9 mouse cellular contexts compared by ENCODE assay signal in genomic region chr7:44466006-44466887, GRCm38 (mm10). TPM values are rescaled to one million over a fixed set of nuclear protein-coding genes. Genes with fewer than 3 reads are reported as not detected.
DNase-seq lines count a peak whose midpoint lies in the region; ATAC-seq and TF ChIP-seq lines count a peak whose summit lies in the region.
"Had no signal": no experiment of that assay in that cellular context is flagged by ENCODE, and none has a peak within 500 bp of the region (broad histone marks: within the 10 kb centered on the region; RNA-seq: fewer than 3 reads in every experiment).

No protein-coding gene starts in this region.

- peaks cover 34% of the 10 kb centered on the region for H3K27me3 ChIP-seq in E14TG2a.4 (ENCODE audit: insufficient read depth, low read length)
- H3K27me3 ChIP-seq in forebrain, embryonic 15.5 days: no peaks in the 10 kb centered on the region
- peaks cover 41% of the 10 kb centered on the region for H3K27me3 ChIP-seq in liver, embryonic 13.5 days
- H3K27me3 ChIP-seq in intestine, postnatal 0 days (replicated peaks; ENCODE audit: control insufficient read depth, insufficient read depth, low read length): peaks cover 35% of the 10 kb centered on the region

- peak; percentile 10 to 35 for DNase-seq in frontal cortex, postnatal 14 days (ENCODE audit: low spot score in 2 of 2)
- no peak for DNase-seq in frontal cortex, postnatal 36 days (ENCODE audit: low spot score in 2 of 2)
- DNase-seq in liver, embryonic 13.5 days: no peak
- DNase-seq in lung, postnatal 36 days: no peak

- H3K4me2 ChIP-seq in forebrain, embryonic 15.5 days (replicated peaks): no peak overlapping the region
- peak overlapping the region; percentile 92 for H3K4me2 ChIP-seq in liver, embryonic 13.5 days
- no peak overlapping the region for H3K4me2 ChIP-seq in intestine, postnatal 0 days (replicated peaks; ENCODE audit: low read depth)
- H3K4me2 ChIP-seq: embryonic facial prominence, embryonic 12.5 days had no signal

- H3K9me3 ChIP-seq in E14TG2a.4 (ENCODE audit: low read length): no peaks in the 10 kb centered on the region
- no peaks in the 10 kb centered on the region for H3K9me3 ChIP-seq in forebrain, embryonic 15.5 days
- H3K9me3 ChIP-seq in liver, embryonic 13.5 days (replicated peaks): no peaks in the 10 kb centered on the region
- no peaks in the 10 kb centered on the region for H3K9me3 ChIP-seq in intestine, postnatal 0 days (ENCODE audit: control insufficient read depth)
- H3K9me3 ChIP-seq: embryonic facial prominence, embryonic 12.5 days had no signal

- H3K4me3 ChIP-seq in E14TG2a.4 (replicated peaks; ENCODE audit: low read length): peak overlapping the region; percentile 90
- H3K4me3 ChIP-seq in forebrain, embryonic 15.5 days: no peak overlapping the region
- H3K4me3 ChIP-seq in liver, embryonic 13.5 days (replicated peaks): 0 out of 2 replicates have a peak overlapping the region, but pooled peaks have one; percentile 16
- no peak overlapping the region for H3K4me3 ChIP-seq in intestine, postnatal 0 days (ENCODE audit: low read depth, low read length)

- no peak for TF ChIP-seq CTCF in E14TG2a.4 (conservative IDR thresholded peaks at IDR 0.05; ENCODE audit: low read length)
- no peak for TF ChIP-seq CTCF in intestine, postnatal 0 days (IDR thresholded peaks at IDR 0.05; ENCODE audit: low read depth)

- ATAC-seq in forebrain, embryonic 15.5 days (replicated peaks): no peak
- no peak for ATAC-seq in liver, embryonic 13.5 days (ENCODE audit: low read depth)
- no peak for ATAC-seq in CD4-positive, CD25-positive, alpha-beta regulatory T cell, adult 4 months
- no peak for ATAC-seq in intestine, postnatal 0 days

- H3K4me1 ChIP-seq in E14TG2a.4 (replicated peaks; ENCODE audit: low read depth, low read length): peaks cover 59% of the 10 kb centered on the region
- peaks cover 58% of the 10 kb centered on the region for H3K4me1 ChIP-seq in forebrain, embryonic 15.5 days
- H3K4me1 ChIP-seq in liver, embryonic 13.5 days (replicated peaks): peaks cover 74% of the 10 kb centered on the region
- peaks cover 9% of the 10 kb centered on the region; the same call in 1 of the 2 replicates for H3K4me1 ChIP-seq in intestine, postnatal 0 days (replicated peaks; ENCODE audit: control insufficient read depth, insufficient read depth, low read length)

- H3K36me3 ChIP-seq in E14TG2a.4 (ENCODE audit: insufficient read depth, low read length): peaks cover 6% of the 10 kb centered on the region; the same call in 1 of the 2 replicates
- peaks cover 27% of the 10 kb centered on the region for H3K36me3 ChIP-seq in forebrain, embryonic 15.5 days
- peaks cover 21% of the 10 kb centered on the region for H3K36me3 ChIP-seq in liver, embryonic 13.5 days
- H3K36me3 ChIP-seq in intestine, postnatal 0 days (ENCODE audit: control insufficient read depth, insufficient read depth): no peaks in the 10 kb centered on the region; the same call in 1 of the 2 replicates

- WGBS in forebrain, embryonic 15.5 days: 78% methylated on average over 10 of the region's 10 CpGs
- 68% methylated on average over 10 of the region's 10 CpGs for WGBS in liver, embryonic 13.5 days (ENCODE audit: insufficient replicate concordance)
- 83% methylated on average over 10 of the region's 10 CpGs for WGBS in intestine, postnatal 0 days

- H3K27ac ChIP-seq in forebrain, embryonic 15.5 days (replicated peaks): peak overlapping the region; percentile 92; the same call in 1 of the 2 replicates
- peak overlapping the region; percentile 31; the same call in 1 of the 2 replicates for H3K27ac ChIP-seq in liver, embryonic 13.5 days
- H3K27ac ChIP-seq in intestine, postnatal 0 days (ENCODE audit: low read depth, low read length): no peak overlapping the region
- H3K27ac ChIP-seq: embryonic facial prominence, embryonic 12.5 days had no signal

- H3K9ac ChIP-seq in forebrain, embryonic 15.5 days (replicated peaks): no peak overlapping the region
- H3K9ac ChIP-seq in liver, embryonic 13.5 days: peak overlapping the region; percentile 23; the same call in 1 of the 2 replicates
- H3K9ac ChIP-seq in intestine, postnatal 0 days (ENCODE audit: low read depth, low read length): no peak overlapping the region
- H3K9ac ChIP-seq: embryonic facial prominence, embryonic 12.5 days had no signal

RNA-seq across cellular contexts. Expression of gene Aspdh, which starts 1.1 kb away (rescaled TPM):
- polyA plus RNA-seq in forebrain, embryonic 15.5 days (2015; fragmentation: Nextera tagmentation; extraction: Ambion mirVana): 4.3 and 5.8 TPM in 2 replicates
- polyA plus RNA-seq in liver, embryonic 13.5 days (2015; fragmentation: Nextera tagmentation; extraction: Ambion mirVana): 6.0 and 6.9 TPM in 2 replicates
- polyA plus RNA-seq in CD4-positive, CD25-positive, alpha-beta regulatory T cell, adult 4 months (2017; shearing (Covaris generic)): under 1 TPM in 1 of 2 experiments, not detected in 1; 0.73 TPM
- 1.5 and 1.7 TPM in 2 replicates for polyA plus RNA-seq in intestine, postnatal 0 days (2015; fragmentation: Nextera tagmentation; extraction: Ambion mirVana)

RNA-seq across cellular contexts. Expression of gene Josd2, which starts 1.5 kb away (rescaled TPM):
- 52.5 and 56.6 TPM in 2 replicates for polyA plus RNA-seq in forebrain, embryonic 15.5 days (2015; fragmentation: Nextera tagmentation; extraction: Ambion mirVana)
- 170 and 176 TPM in 2 replicates for polyA plus RNA-seq in liver, embryonic 13.5 days (2015; fragmentation: Nextera tagmentation; extraction: Ambion mirVana)
- 10 to 100 TPM; 54.9 to 76.4 TPM for polyA plus RNA-seq in CD4-positive, CD25-positive, alpha-beta regulatory T cell, adult 4 months (2017; shearing (Covaris generic))
- 28.6 and 30.3 TPM in 2 replicates for polyA plus RNA-seq in intestine, postnatal 0 days (2015; fragmentation: Nextera tagmentation; extraction: Ambion mirVana)

RNA-seq across cellular contexts. Expression of gene Emc10, which starts 30.1 kb away (rescaled TPM):
- polyA plus RNA-seq in forebrain, embryonic 15.5 days (2015; fragmentation: Nextera tagmentation; extraction: Ambion mirVana): 133 and 138 TPM in 2 replicates
- polyA plus RNA-seq in liver, embryonic 13.5 days (2015; fragmentation: Nextera tagmentation; extraction: Ambion mirVana): 43.3 and 46.0 TPM in 2 replicates
- polyA plus RNA-seq in CD4-positive, CD25-positive, alpha-beta regulatory T cell, adult 4 months (2017; shearing (Covaris generic)): 10 to 100 TPM; 15.2 to 16.1 TPM
- 68.6 and 74.8 TPM in 2 replicates for polyA plus RNA-seq in intestine, postnatal 0 days (2015; fragmentation: Nextera tagmentation; extraction: Ambion mirVana)

RNA-seq across cellular contexts. Expression of gene Fam71e1, which starts 30.1 kb away (rescaled TPM):
- 30.2 and 30.5 TPM in 2 replicates for polyA plus RNA-seq in forebrain, embryonic 15.5 days (2015; fragmentation: Nextera tagmentation; extraction: Ambion mirVana)
- polyA plus RNA-seq in liver, embryonic 13.5 days (2015; fragmentation: Nextera tagmentation; extraction: Ambion mirVana): 1.3 and 1.5 TPM in 2 replicates
- polyA plus RNA-seq in CD4-positive, CD25-positive, alpha-beta regulatory T cell, adult 4 months (2017; shearing (Covaris generic)): 1 to 10 TPM; 3.9 to 5.4 TPM
- 4.4 and 5.2 TPM in 2 replicates for polyA plus RNA-seq in intestine, postnatal 0 days (2015; fragmentation: Nextera tagmentation; extraction: Ambion mirVana)

RNA-seq across cellular contexts. Expression of gene Lrrc4b, which starts 37.4 kb away (rescaled TPM):
- 15.6 and 15.7 TPM in 2 replicates for polyA plus RNA-seq in forebrain, embryonic 15.5 days (2015; fragmentation: Nextera tagmentation; extraction: Ambion mirVana)
- not detected in 2 replicates for polyA plus RNA-seq in liver, embryonic 13.5 days (2015; fragmentation: Nextera tagmentation; extraction: Ambion mirVana)
- polyA plus RNA-seq in CD4-positive, CD25-positive, alpha-beta regulatory T cell, adult 4 months (2017; shearing (Covaris generic)): not detected
- polyA plus RNA-seq in intestine, postnatal 0 days (2015; fragmentation: Nextera tagmentation; extraction: Ambion mirVana): 0.35 and 0.54 TPM in 2 replicates

Comparison
In these comparisons a context has a peak if more than half of its experiments do, and no peak if none do; other contexts are left out.
1. DNase-seq: peak in frontal cortex, postnatal 14 days (2 of 2); none in frontal cortex, postnatal 36 days (0 of 2), liver, embryonic 13.5 days (single experiment) and lung, postnatal 36 days (single experiment).
2. H3K4me3 ChIP-seq: peak in E14TG2a.4 (single experiment) and liver, embryonic 13.5 days (single experiment); none in forebrain, embryonic 15.5 days (single experiment) and intestine, postnatal 0 days (single experiment).